Mouse (Mus musculus) frontal cortex, postnatal 14 days (tissue): Measurements from ENCODE around the gene Eif2b1.
"Not testable (repeated sequence)": the region's sequence is repeated elsewhere in the genome, so short reads cannot be mapped to it uniquely, and the experiment has no call there.

ENCODE experiments used
- DNase-seq, 2 experiments: peaks; one replicate each; pipeline ENCODE4 v3.0.0; 2022; ENCODE audit warnings: low spot score in 2 of 2

Eif2b1 gene

DNA sequence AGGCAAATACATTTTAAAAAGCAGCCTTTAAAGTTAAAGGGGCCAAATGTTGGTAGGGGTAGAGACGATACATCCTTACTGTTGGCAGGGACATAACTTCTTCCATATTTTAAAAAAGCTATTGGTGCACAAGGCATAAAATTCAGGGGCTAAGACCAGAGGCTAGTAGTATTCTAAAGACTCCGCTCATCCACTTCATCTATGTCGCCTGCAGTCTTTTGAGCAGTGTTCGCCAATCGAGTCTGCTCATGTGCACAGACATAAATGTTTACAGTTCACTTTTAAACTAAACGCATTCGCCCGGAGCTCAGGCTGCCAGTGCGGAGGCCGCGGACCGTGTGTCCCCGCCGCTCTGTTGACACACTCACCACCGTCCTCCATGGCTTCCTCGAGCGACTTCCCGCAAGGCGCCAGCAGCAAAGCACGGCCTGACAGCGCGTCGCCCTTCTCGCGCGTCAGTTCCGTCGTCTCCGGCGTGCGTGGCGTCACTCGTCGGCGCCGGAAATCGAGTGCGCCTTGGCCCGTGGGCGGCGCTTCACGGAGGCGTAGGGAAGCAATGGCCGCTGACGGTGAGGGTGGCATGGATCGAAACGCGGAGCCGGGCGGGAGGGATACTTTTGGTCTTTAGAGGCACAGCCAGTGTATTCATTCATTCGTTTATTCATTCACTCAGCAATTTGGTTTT lies at the start of gene Eif2b1, which contains the start of gene Gtf2h3:
TSS of gene Eif2b1 (minus strand) at position 499 of the 685 bp plus-strand sequence.
TSS of gene Gtf2h3 (plus strand) at position 508 of the 685 bp plus-strand sequence.
- peak; percentile 84 to 93 for DNase-seq

DNA sequence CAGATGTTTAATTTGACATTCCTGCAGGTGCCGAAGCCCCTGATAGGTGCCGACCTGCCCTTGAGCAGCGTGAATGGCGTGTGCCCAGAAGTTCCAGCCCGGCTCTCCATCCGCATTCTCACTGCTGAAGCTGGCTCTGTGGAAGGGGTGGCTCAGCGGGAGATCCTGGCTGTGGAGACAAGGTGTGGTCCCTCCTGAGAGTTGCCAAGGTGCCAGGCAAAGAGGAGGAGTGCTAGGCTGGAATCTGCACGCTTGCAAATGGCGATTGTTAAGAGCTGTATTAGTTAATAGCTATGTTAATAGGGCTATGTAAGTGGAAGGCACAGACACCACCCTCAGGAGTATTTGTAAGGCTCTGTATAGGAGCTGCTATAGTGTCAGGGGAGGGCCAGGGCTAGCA lies 45.4 kb upstream of the Eif2b1 start:
- DNase-seq = no peak

DNA sequence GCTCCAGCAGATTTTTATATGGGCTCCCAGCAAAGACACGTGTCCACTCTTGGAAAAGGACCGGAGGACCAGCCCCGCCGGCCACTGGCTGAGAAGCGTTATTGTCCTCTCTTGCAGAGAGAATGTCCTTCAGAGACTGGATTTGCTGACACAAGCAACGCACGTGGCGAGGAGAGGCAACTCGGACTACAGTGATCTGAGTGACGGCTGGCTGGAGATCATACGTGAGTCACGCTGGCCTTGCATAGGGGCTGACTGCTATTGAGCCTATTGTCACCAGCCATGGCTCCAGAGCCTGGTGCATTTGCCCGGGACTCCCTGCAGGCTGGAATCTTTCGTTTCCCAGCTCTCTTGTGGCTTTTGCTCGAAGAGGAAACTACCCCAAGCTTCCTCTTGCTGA lies 44.0 kb upstream of the Eif2b1 start:
- no peak for DNase-seq

DNA sequence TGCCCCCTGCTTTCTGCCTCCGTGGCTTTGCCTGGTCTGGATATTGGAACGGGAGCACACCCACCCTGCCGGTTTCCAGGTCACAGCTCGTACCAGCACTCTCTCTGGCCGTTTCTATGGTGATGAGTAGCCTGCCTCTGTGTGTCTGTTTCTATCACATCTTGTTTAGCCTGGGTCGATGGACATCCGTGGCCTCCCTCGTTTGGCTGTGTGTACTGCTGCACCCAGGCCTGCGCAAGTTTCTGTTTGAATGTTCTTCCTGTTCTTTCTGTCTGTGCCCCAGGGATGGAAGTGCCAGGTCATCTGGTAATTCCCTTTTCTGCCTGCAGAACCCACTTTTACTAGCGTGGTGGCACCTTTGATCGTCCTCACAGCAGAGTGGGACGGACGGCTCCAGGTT lies 42.4 kb upstream of the Eif2b1 start:
- DNase-seq = no peak

DNA sequence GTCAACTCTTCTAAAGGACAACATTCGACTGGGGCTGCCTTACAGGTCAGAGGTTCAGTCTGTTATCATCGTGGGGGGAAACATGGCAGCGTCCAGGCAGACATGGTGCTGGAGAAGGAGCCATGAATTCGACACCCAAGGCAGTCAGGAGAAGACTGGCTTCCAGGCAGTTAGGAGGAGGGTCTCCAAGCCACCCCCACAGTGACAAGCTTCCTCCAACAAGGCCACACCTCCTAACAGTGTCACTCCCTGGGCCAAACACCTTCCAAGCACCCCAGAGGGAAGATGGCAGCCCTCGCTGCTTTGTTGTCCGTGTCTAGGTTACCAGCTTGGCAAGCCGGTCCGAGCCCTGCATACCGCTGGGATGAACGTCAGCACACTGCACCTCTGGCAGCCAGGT lies 39.8 kb upstream of the Eif2b1 start:
- no peak for DNase-seq

DNA sequence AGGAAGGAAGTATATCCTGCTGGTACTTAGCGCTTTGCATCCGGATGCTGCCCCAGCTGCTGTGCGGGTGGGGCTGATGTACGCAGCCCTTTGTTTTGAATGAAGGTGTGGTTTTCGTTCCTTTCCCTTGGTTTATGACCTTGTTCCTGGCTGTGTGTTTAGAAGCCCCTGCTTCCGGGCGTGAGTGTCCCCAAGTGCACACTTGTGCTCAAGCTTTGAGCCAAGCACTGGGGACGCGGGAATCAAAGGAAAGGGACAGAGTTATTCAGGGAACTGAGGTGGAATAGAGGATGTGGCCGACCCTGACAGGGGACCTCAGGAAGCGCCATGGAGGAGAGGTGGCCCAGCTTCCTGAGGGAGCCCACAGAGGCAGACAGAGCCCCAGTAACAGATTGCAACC lies 35.8 kb upstream of the Eif2b1 start:
- no peak for DNase-seq

DNA sequence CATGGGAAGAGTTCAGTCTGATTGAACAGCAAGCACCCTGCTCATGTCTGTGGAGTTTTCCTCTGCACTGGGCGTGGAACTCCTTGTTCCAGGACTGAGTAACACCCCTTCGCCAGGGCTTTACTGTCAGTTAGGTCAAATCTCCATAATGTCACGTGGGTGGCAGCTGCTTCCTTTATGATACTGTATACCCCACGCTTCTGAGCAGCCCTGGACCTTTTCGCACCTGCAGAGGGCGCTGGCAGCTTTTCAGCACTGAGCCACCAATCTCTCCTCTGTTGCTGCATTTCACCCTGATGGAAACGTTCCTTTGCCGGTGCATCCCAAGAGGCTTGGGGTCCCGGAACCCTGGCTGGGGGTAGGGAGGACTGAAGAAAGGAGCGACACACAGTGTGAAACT lies 32.0 kb upstream of the Eif2b1 start:
- no peak for DNase-seq

DNA sequence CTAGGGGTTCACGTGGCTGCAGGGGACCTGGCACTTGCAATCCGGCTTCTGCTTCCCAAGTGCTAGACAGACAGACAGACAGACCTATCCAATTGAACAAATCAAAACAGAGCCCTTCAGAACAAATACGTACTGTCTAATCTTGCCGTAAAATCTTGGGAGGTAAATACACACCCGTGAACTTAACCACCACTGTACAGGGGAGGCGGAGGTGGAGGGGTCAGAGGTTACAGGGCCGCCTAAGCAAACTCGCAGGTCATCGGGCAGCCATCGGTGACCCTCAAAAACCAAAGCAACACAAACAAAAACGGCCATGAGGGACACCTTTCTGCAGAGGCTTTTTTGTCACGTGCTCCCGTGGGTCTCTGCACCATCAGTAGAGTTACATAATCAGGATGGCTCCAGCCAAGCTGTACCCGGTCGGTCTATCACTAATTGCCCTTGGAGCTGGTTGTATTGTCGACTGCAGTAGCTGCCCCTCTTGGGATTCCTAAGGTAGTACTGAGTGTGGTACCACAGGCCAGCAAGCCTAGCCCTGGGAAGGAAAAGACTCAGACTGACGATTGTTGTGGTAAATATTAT lies 26.2 kb upstream of the Eif2b1 start:
- no peak for DNase-seq

DNA sequence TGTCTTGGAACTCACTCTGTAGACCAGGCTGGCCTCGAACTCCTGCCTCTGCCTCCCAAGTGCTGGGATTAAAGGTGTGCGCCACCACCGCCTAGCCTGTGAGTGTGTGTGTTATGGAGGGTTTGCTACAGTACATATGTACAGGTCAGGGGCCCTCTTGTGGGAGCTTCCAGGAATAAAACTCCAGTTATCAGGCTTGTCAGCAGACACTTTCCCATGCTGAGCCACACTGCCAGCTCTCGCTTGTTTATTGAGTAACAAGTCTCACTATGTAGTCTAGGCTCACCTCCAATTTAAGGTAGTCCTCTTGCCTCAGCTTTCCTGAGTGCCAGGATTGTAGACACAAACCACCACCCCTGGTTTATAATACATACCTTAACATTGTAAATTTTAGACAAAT lies 25.4 kb upstream of the Eif2b1 start:
- no peak for DNase-seq

DNA sequence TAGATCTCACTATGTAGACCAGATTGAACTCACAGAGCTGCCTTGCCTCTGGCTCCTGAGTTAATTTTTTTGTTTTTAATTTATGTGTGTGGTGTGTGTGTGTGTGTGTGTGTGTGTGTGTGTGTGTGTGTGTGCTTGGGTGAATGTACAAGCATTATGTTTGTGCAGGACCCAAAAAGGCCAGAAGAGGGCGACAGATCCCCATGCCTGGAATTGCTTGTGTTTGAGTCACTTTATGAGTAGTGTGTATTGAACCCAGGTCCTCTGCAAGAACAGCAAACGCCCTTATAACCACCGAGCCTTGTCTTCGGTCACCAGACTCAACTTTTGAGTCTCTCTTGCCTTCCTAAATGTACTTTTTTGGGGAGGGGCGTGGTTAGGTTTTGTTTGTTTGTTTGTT lies 23.4 kb upstream of the Eif2b1 start:
- DNase-seq = peak; percentile 29 to 48

DNA sequence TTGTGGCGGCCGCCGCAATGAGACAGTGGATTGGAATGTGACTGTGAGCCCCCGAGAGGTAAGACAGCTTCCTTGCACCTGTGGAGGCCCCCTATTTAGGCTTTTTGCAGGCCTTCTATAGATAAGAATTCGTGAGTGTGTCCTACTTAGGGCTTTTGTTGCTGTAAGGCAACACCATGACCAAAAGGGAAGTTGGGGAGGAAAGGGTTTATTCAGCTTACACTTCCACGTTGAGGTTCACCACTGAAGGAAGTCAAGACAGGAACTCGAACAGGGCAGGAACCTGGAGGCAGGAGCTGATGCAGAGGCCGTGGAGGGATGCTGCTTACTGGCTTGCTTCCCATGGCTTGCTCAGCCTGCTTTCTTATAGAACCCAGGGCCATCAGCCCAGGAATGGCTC lies 20.8 kb upstream of the Eif2b1 start:
- not testable (repeated sequence) for DNase-seq

DNA sequence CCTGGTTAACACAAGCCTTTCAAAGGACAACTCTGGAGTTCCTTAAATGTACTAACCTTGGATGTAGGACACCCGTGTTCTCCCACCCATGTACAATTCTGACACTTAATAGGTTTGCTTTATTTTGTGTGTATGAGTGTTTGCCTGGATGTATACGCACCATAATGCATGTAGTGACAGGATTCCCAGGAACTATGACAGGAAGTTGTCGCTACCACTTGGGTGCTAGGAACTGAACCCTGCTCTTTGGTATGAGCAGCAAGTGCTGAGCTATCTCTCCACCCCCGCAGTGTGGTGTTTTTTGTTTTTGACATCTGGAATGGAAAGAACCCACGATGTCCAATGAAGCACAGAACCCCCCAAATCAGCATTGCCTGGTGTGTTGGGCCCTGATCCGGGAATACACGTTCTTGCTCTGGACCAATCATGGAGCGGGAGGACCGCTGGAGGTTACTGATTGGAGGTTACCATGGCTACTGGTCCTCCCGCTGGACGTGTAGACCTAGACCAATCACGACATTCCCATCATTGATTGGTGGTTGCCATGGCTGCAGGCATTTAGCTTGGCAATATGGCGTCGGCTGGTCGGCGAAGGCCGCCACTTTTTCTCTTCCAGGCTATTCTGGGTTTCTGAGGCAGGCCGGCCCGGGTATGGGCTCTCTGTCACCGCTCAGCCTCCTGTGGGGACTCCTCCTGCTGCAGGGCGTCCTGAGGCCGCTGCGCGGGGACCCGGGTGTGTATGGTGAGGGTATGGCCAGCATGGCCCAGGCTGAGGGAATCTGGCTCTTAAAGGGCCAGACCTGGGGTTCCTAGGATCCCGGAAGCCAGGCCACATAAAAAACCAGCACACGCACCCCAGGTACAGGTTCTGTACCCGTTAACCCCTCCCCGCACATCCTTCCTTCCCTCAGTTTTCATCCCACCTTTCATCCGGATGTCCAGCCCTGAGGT lies 19.6 kb upstream of the Eif2b1 start:
- DNase-seq = peak; percentile 88 to 95

DNA sequence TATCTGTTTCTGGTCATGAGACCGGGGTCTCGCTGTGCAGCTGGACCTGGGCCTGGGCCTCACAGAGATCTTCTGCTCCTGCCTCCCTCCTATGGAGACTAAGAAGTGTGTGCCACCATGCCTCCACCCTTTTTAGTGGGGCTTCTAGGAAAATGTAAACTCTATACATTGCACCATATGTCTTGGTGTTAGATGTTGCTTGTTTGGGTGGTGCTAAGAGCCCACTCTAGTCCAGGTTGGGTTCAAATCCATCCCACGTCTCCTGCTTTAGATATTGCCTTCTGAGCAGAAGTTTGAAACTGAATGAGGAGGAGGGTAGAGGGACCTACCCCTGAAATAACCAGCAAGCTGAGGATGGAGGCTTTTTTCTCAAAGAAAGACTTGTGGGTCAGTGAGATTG lies 13.8 kb upstream of the Eif2b1 start:
- DNase-seq = no peak

DNA sequence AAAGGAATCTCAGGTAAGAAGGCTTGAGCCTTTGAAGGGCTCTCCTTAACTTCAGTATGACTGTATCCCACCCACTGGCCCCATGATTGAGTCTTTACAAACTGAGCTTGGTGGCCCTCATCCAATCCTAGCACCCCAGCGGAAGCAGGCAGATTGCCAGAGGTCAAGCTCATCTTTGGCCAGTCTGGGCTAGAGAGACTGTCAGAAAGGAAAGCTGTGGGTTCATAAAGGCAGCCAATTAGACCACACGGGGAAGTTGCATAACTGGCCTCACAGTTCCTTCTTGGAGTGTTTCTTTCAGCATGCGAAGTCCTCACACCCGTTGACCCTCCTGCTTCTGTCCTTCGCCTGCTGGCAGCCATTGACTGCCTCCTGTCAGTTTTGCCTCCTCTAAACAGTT lies 3.6 kb upstream of the Eif2b1 start:
- DNase-seq = no peak

DNA sequence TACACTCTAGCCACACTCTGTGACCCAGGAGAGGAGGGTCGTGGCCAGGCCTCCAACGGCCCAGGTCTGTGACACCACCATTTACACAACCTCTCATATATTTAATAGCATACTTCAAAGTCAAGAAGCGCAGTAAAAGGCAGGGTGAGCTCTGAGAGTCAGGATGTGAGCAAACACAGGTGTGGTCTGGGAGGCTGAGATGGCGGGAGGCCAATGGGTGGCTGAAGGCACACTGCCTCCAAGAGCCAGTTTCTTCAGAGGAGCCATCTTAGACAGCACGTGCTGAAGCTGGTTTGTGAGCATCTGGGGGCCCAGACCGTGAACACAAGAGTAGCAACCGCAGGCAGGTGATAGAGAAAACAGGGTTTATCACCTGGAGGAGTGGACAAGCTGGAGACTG lies 3.5 kb downstream of the Eif2b1 start:
- DNase-seq = no peak

DNA sequence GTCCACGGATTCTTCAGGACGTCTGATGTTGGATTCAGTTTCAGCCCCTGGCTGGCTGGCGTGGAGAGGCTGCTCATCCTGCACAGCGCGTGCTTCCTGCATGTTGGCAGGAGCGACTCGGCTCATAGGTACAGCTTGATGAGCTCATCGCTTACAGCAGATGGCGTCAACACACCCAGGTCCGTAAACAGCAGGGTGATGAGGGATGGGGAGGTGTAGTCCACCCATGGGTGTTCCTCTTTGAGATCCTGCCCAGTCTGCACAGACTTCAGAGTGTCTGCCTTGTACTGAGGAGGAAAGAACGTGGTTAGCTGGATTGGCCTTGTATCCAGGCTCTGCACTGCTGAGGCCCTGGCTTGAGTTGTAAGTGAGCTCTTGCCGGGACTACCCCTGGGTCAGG lies 7.9 kb downstream of the Eif2b1 start:
- DNase-seq = peak in 1 of 2 experiments; percentile 20

DNA sequence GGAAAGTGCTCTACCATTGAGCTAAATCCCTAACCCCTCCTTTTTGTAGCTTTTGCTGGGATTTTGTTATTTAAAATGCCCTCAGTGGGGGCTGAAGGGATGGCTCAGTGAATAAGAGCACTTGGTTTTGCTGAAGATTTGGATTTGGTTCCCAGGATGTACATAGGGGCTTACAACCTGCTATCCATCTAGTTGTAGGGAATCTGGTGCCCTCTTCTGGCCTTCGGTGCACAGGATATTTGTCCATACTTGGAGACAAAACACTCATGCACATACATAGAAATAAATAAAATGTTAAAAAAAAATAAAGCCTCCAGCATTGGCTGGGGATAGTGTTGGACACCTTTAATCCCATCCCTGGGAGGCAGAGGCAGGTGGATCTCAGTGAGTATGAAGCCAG lies 23.8 kb downstream of the Eif2b1 start:
- no peak for DNase-seq

DNA sequence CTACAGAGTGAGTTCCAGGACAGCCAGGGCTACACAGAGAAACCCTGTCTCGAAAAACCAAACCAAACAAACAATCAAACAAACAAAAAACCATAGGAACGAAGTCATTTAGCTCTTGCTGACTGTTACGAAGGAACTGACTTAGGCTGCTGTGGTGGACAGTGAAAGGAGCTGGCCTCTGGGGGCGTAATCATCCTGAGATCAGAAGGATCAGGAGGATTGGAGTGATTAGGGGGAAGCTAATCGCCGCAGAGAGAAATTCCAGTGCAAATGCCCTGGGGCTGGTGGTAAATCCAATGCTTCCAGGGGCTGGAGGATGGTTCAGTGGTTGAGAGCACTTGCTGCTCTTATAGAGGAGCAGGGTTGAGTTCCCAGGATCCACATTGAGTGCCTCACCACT lies 25.3 kb downstream of the Eif2b1 start:
- DNase-seq = no peak

DNA sequence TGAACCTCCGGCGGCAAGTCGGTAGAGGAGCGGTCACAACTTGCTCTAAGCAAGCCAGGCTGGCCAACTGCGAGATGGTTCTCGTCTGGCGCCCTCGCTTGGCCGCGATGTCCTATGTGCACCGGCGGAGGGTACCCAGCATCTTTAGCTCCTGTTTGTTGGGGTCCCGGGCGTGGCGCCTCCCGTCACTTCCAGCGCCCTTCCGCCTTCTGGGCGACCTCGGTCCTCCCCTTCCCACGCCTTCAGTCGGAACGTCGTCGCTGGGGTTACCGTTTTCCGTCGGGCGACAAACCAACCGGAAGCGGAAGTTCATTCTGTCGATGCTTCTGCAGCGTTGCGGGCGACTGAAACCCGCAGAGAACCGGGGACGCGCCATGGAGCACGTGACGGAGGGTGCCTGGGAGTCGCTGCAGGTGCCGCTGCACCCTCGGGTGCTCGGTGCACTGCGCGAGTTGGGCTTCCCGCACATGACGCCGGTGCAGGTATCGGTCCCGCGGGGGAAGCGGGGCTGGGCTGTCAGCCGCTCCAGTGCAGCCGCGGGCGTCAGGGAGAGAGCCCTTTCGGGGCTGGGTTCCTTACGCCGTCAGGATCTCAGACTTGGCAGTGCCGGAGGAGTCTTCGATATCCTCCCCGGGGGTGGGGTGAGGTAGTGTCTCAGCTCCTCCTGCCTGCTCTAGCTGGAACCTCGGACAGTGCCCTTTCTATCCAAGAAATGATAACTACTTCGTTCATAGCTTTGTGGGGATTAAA lies 26.2 kb downstream of the Eif2b1 start, which contains the start of gene Ddx55:
TSS of gene Ddx55 (plus strand) at position 307 of the 750 bp plus-strand sequence.
- DNase-seq = peak; percentile 85 to 87

DNA sequence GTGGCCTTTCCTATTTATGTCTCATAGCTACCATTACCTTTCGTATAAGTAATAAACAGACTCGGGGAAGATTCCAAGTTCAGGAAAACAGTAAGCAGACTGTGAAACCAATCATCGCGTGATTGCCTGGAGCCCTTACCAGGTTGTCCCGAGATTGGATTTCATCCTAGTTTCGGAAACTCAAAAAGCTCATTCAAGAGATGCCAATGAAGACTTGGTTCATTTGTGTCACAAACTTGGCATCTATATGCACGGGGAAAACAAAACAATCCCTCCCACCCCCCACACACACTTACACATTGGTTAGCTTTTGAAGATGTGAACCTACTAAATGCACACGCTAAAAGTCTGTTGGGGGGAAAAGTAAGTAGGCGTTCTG lies 26.8 kb downstream of the Eif2b1 start:
- no peak for DNase-seq

DNA sequence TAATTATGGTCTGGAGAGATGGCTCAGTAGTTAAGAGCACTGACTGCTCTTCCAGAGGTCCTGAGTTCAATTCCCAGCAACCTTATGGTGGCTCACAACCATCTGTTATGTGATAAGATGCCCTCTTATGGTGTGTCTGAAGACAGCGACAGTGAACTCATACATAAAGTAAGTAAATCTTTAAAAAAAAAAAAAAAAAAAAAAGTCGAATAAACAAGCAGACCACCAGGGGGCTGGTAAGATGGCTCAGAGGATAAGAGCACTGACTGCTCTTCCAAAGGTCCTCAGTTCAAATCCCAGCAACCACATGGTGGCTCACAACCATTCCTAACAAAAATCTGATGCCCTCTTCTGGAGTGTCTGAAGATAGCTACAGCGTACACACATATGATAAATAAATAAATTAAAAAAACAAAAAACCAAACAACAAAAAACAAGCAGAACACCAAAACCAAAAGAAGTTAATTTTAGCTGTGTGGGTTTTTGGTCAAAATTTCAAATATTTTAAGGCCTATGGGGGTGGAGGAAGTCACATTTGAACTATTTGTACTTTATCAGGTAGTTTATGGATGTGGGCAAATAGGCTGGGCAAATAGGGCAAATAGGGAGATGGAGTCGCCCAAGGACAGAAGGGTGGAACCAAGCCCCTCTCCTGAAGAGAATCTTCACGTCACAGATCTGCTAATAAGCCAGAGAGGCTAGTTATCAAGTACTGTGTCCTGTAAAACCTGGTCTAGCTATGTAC lies 27.4 kb downstream of the Eif2b1 start:
- DNase-seq = not testable (repeated sequence)
